Mouse (Mus musculus) urinary bladder, adult 2 months (tissue): Measurements from ENCODE around the gene Obox2. TPM values are rescaled to one million over a fixed set of nuclear protein-coding genes. Genes with fewer than 3 reads are reported as not detected.
"Not testable (repeated sequence)": the region's sequence is repeated elsewhere in the genome, so short reads cannot be mapped to it uniquely, and the experiment has no call there.

ENCODE experiments used
- DNase-seq: peaks from one replicate; pipeline ENCODE4 v3.0.0; 2022; ENCODE audit warnings: low spot score
- polyA plus RNA-seq: library from polyadenylated mRNA; depleted of rRNA; stranded (reverse); fragments of >200 nt; gene quantifications from 2 replicates; pipeline ENCODE4 v1.2.3, GENCODE M21; 2012; rRNA removed

The Obox2 gene
- polyA plus RNA-seq, result not detected in 2 replicates

GRCm38 (mm10) chr7:15388421-15388998 lies at the start of gene Obox2, which contains the start of gene Obox1:
Gene Obox2, plus strand, starts transcription at chr7:15388721.
Gene Obox1, plus strand, starts transcription at chr7:15388948.
- DNase-seq, result not testable (repeated sequence)

- DNase-seq, result not testable (repeated sequence)
Observed at GRCm38 (mm10) chr7:15399147-15399874, 10.8 kb downstream of the Obox2 start.

GRCm38 (mm10) chr7:15406816-15407215 lies 18.3 kb downstream of the Obox2 start:
- not testable (repeated sequence) for DNase-seq

- DNase-seq, result not testable (repeated sequence)
Observed at GRCm38 (mm10) chr7:15418046-15418445, 29.5 kb downstream of the Obox2 start.

GRCm38 (mm10) chr7:15425537-15425936 lies 37.0 kb downstream of the Obox2 start:
- DNase-seq, result not testable (repeated sequence)

Other genes starting within 250 kb of the Obox2 start
- gene Obox1, start 227 bp downstream of the Obox2 start, polyA plus RNA-seq, result not detected in 2 replicates